Mouse (Mus musculus) neural tube, embryonic 14.5 days (tissue): ENCODE results near the gene Hsd11b1. TPM values are rescaled to one million over a fixed set of nuclear protein-coding genes. Genes with fewer than 3 reads are reported as not detected.

Experiments used
- ATAC-seq: fragments of 200-750 bp; cut with Nextera tagmentation; 2 replicates; pipeline ENCODE4 v1.8.0; 2017; ENCODE audit warnings: low read depth, mild to moderate bottlenecking, moderate TSS enrichment, moderate library complexity
- H3K27ac ChIP-seq: fragments of 300-500 bp; sonication (generic); 2 replicates; pipeline ENCODE4 v1.5.1; 2014; ENCODE audit warnings: low read depth, mild to moderate bottlenecking, control low read depth, low read length, moderate library complexity, mixed read lengths
- H3K27me3 ChIP-seq: fragments of 300-500 bp; sonication (generic); 2 replicates; pipeline ENCODE4 v1.6.1; 2014; ENCODE audit warnings: low read length; ENCODE audit not compliant: control insufficient read depth, insufficient read depth
- H3K36me3 ChIP-seq: fragments of 300-500 bp; sonication (generic); 2 replicates; pipeline ENCODE4 v1.6.1; 2014; ENCODE audit warnings: low read length, mixed read lengths; ENCODE audit not compliant: control insufficient read depth, insufficient read depth
- H3K4me1 ChIP-seq: fragments of 300-500 bp; sonication (generic); 2 replicates; pipeline ENCODE4 v1.6.1; 2014; ENCODE audit warnings: low read length; ENCODE audit not compliant: control insufficient read depth, insufficient read depth
- H3K4me2 ChIP-seq: fragments of 300-500 bp; sonication (generic); 2 replicates; pipeline ENCODE4 v1.6.1; 2014; ENCODE audit warnings: mild to moderate bottlenecking, low read depth, low read length, control low read depth
- H3K4me3 ChIP-seq: fragments of 300-500 bp; sonication (generic); 2 replicates; pipeline ENCODE4 v1.5.1; 2014; ENCODE audit warnings: low read depth, low read length, control low read depth, mixed read lengths
- H3K9ac ChIP-seq: fragments of 300-500 bp; sonication (generic); replicated peaks from 2 replicates; pipeline ENCODE4 v1.6.1; 2014; ENCODE audit warnings: low read depth, mild to moderate bottlenecking, control low read depth, low read length, mixed read lengths
- H3K9me3 ChIP-seq: fragments of 300-500 bp; sonication (generic); 2 replicates; pipeline ENCODE4 v1.6.1; 2016; ENCODE audit warnings: low read length; ENCODE audit not compliant: control insufficient read depth
- WGBS: fragments of 180-500 bp; shearing (Covaris S2); extraction: QIAGEN DNeasy Blood & Tissue Kit; methylation state at CpG from one replicate; pipeline ENCODE4 v1.1.7; 2014; 5-methylcytosine and 5-hydroxymethylcytosine counted together
- polyA plus RNA-seq: library from polyadenylated mRNA; unstranded; fragments of >200 nt; fragmentation: Nextera tagmentation; extraction: Ambion mirVana; gene quantifications from 2 replicates; pipeline ENCODE4 v1.2.1, GENCODE M21; 2014

Gene Hsd11b1
- polyA plus RNA-seq, 1 experiment from 2014 or later: not detected

- no peaks in the 10 kb centered on the region for H3K27me3 ChIP-seq
- peak overlapping the region; percentile 78 for H3K9ac ChIP-seq
- peak overlapping the region; percentile 85 for H3K27ac ChIP-seq
- peak overlapping the region; percentile 78 for H3K4me2 ChIP-seq
- no peaks in the 10 kb centered on the region for H3K9me3 ChIP-seq
- peak overlapping the region; percentile 74 for H3K4me3 ChIP-seq
- peak; percentile 99 for ATAC-seq
- under 1% methylated on average over 48 of the region's 48 CpGs for WGBS
- H3K36me3 ChIP-seq: no peaks in the 10 kb centered on the region
- peaks cover 17% of the 10 kb centered on the region for H3K4me1 ChIP-seq
Observed at GRCm38 (mm10) chr1:193172991-193173809, 90.7 kb downstream of the Hsd11b1 start.

Other genes starting within 250 kb of the Hsd11b1 start
- 10.6 and 13.0 TPM in 2 replicates for gene Syt14, start 228.3 kb downstream of the Hsd11b1 start, polyA plus RNA-seq
- 9.1 and 12.6 TPM in 2 replicates for gene Diexf, start 133.8 kb downstream of the Hsd11b1 start, polyA plus RNA-seq
- 0.64 and 0.80 TPM in 2 replicates for gene Irf6, start 111.0 kb downstream of the Hsd11b1 start, polyA plus RNA-seq
- gene A130010J15Rik, start 96.0 kb downstream of the Hsd11b1 start, polyA plus RNA-seq: 11.2 and 13.0 TPM in 2 replicates
- 1.1 and 3.4 TPM in 2 replicates for gene Traf3ip3, start 62.4 kb downstream of the Hsd11b1 start, polyA plus RNA-seq
- 0.23 TPM in 2 replicates for gene Lamb3, start 56.4 kb downstream of the Hsd11b1 start, polyA plus RNA-seq
- 5.6 and 6.9 TPM in 2 replicates for gene G0s2, start 9.1 kb upstream of the Hsd11b1 start, polyA plus RNA-seq
- gene Camk1g, start 106.2 kb upstream of the Hsd11b1 start, polyA plus RNA-seq: 45.3 and 51.0 TPM in 2 replicates